Mouse (Mus musculus): ENCODE measurements around the gene Rxra. TPM values are rescaled to one million over a fixed set of nuclear protein-coding genes. Genes with fewer than 3 reads are reported as not detected.

Gene Rxra
- polyA plus RNA-seq (2012; rRNA removed; ENCODE audit: low replicate concordance): 90.8 and 109 TPM in 2 replicates

DNA sequence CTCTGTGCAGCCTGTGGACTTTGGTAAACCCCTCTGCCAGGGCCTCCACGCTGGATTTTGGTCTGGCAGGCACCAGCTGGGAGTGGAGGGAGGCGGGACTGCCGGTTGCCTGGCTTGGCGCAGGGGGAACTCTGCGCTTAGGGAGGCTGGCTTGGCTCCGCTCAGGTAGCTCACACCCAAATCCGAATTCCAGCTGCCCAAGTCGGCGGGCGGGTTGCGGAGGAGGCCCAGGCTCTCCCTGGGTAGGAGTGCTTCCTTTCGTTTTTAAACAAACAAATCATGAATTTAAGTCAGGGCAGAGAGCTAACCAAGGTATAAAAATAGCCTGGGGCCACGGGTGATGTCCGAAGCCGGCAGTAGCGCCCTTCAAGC lies at the start of gene Rxra:
TSS of gene Rxra (plus strand) at position 335 of the 372 bp plus-strand sequence.

Other genes with a start within 250 kb of the Rxra start
- 25.3 and 52.4 TPM in 2 replicates for gene Vav2, start 249.4 kb upstream of the Rxra start, polyA plus RNA-seq (2012; rRNA removed; ENCODE audit: low replicate concordance)
- 0.85 and 2.8 TPM in 2 replicates for gene Brd3os, start 234.1 kb upstream of the Rxra start, polyA plus RNA-seq (2012; rRNA removed; ENCODE audit: low replicate concordance)
- gene Brd3, start 168.8 kb upstream of the Rxra start, polyA plus RNA-seq (2012; rRNA removed; ENCODE audit: low replicate concordance): 8.4 and 16.0 TPM in 2 replicates
- gene Wdr5, start 161.3 kb upstream of the Rxra start, polyA plus RNA-seq (2012; rRNA removed; ENCODE audit: low replicate concordance): 18.7 and 30.2 TPM in 2 replicates
- gene Col5a1, start 210.0 kb downstream of the Rxra start, polyA plus RNA-seq (2012; rRNA removed; ENCODE audit: low replicate concordance): 6.5 and 7.3 TPM in 2 replicates

Measured in duodenum, adult 2 months (tissue).